Mouse (Mus musculus) heart, postnatal 36 days (tissue): ENCODE results near the gene Gm11060. TPM values are rescaled to one million over a fixed set of nuclear protein-coding genes. Genes with fewer than 3 reads are reported as not detected.
A peak's percentile ranks its signal among the peaks of the same experiment; 100 is the strongest.

Experiments used
- DNase-seq, 2 experiments: peaks; one replicate each; pipeline ENCODE4 v3.0.0; 2021 to 2022
- intact Hi-C: fragments of 180-260 bp; cut with DNase I; formaldehyde crosslinking; loops from one replicate; pipeline ENCODE4 v1.15.1; 2025
- total RNA-seq, 2 experiments: library from RNA; stranded (reverse); gene quantifications; 2 replicates each; pipeline ENCODE4 v1.2.3; 2021

The Gm11060 gene
- total RNA-seq, 2 experiments from 2014 or later: not detected

DNA sequence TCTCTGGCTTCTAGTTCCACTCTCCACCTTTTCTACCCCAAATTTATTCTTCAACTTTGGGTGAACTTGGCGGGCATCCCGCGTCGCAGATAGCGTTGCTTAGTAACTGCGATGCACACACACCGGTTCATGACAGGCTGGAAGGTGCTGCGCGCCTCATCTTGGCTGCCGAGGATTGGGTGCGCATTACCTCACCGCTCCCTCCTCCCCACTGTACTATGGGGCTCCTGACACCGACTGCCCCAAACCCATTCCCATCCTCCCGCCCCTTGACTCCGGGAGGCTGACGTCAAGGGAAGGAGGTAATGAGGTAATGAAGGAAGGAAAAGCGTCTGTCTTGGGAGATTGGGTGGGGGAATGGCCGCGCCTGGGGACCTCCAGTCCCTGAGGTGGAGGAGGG is 42.5 kb downstream of the Gm11060 start:
- DNase-seq: peak; percentile 45 to 53
- intact Hi-C loops: loop anchor here (5.0 kb wide), 2 partner anchors 38 to 538 kb away; no protein-coding TSS in a partner anchor

DNA sequence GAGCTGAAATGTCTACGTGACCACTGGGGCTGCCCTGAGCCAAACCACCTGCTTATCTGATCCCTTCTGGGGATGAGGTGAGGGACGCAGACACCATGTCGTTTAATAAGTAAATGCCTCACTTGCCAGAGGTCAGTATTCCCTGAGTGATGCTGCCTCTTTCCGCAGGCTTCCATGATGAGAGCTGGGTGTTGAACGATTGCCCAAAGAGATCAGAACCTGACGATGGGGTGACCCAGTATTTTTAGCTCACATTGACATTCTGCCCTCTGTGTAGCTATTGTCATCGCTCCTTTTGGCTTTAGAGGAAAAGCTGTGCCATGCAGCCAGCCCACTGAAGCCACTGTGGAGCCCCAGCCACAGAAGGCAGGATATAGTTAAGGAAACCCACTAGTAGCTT is 47.7 kb downstream of the Gm11060 start:
- DNase-seq: no peak
- intact Hi-C loops: no loop called here

- intact Hi-C loops: no loop called here
- DNase-seq: no peak
These were observed 49.6 kb downstream of the Gm11060 start for GRCm38 (mm10) chr2:105141371-105141770.

Other genes starting within 250 kb of the Gm11060 start
- 1 to 10 TPM in 1 of 2 experiments, under 1 TPM in 1; 0.70 to 1.7 TPM for gene Prrg4, start 242.1 kb upstream of the Gm11060 start, total RNA-seq
- 1 to 10 TPM; 3.1 to 4.8 TPM for gene Ccdc73, start 224.2 kb upstream of the Gm11060 start, total RNA-seq
- gene Eif3m, start 74.9 kb upstream of the Gm11060 start, total RNA-seq: 100 to 1,000 TPM; 130 to 138 TPM
- 1 to 10 TPM; 5.2 to 6.9 TPM for gene Wt1, start 34.5 kb downstream of the Gm11060 start, total RNA-seq
- 1 to 10 TPM; 1.3 to 2.4 TPM for gene Them7, start 132.3 kb downstream of the Gm11060 start, total RNA-seq